Mouse (Mus musculus) megakaryocyte, embryonic 14.5 days (primary cell): Measurements from ENCODE around the gene Gnb3.

Source experiments
- FLI1 ChIP-seq: IDR thresholded peaks from 2 replicates; pipeline ENCODE4 v1.6.1; 2012; ENCODE audit warnings: low read length, inconsistent platforms, mixed read lengths
- GATA1 ChIP-seq: IDR thresholded peaks from 3 replicates; pipeline ENCODE4 v1.6.1; 2012; ENCODE audit warnings: mixed read lengths, low read length, inconsistent platforms, borderline replicate concordance

DNA sequence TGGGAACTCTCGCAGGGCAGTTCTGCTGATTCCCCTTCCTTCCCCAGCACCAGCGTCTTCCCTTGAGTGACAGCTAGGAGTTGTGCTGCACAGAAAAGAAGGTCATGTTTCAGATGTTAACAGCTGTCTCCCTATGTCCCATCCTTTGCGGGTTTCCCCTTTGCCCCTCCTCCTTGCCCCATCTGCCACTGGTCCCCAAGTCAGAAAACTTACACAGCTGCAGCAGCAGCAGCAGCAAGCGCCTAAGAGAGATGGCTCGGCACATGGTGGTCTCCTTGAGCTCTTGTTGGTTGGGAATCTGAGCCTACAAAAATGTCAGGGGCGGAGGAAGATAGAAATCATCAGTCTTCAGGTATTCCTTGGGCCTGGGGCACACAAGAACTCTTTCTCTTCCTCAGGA lies 39.3 kb upstream of the Gnb3 start:
- TF ChIP-seq FLI1 (no peak), GATA1 (no peak)
